Mouse (Mus musculus): ENCODE measurements around the gene Lamc1. TPM values are rescaled to one million over a fixed set of nuclear protein-coding genes. Genes with fewer than 3 reads are reported as not detected.

The Lamc1 gene
- polyA plus RNA-seq, 1 experiment, result 6.2 TPM

- TF ChIP-seq POLR2A (IDR thresholded peaks at IDR 0.05; ENCODE audit: control insufficient read depth, low read depth, low read length) (no peak), CTCF (IDR thresholded peaks at IDR 0.05; ENCODE audit: control insufficient read depth, insufficient read depth, insufficient replicate concordance, low read depth, low read length) (peak; percentile 14; the same call in 1 of the 2 replicates)
- H3K36me3 ChIP-seq (ENCODE audit: control insufficient read depth, insufficient read depth, low read length), result no peaks in the 10 kb centered on the region
- no peaks in the 10 kb centered on the region; the same call in 1 of the 2 replicates for H3K27me3 ChIP-seq (ENCODE audit: control insufficient read depth, insufficient read depth, low read length)
- H3K27ac ChIP-seq (ENCODE audit: control insufficient read depth, insufficient read depth, low read depth, low read length), result peak overlapping the region; percentile 59
- peak overlapping the region; percentile 94 for H3K4me3 ChIP-seq (ENCODE audit: control insufficient read depth, low read depth, low read length)
- peaks cover 8% of the 10 kb centered on the region for H3K4me1 ChIP-seq (ENCODE audit: control insufficient read depth, insufficient read depth, low read length)
Measured at GRCm38 (mm10) chr1:153331796-153332443, 666 bp downstream of the Lamc1 start.

- H3K4me3 ChIP-seq (ENCODE audit: control insufficient read depth, low read depth, low read length), result no peak overlapping the region
- H3K4me1 ChIP-seq (ENCODE audit: control insufficient read depth, insufficient read depth, low read length), result peaks cover 8% of the 10 kb centered on the region
- no peaks in the 10 kb centered on the region for H3K36me3 ChIP-seq (ENCODE audit: control insufficient read depth, insufficient read depth, low read length)
- TF ChIP-seq CTCF (IDR thresholded peaks at IDR 0.05; ENCODE audit: control insufficient read depth, insufficient read depth, insufficient replicate concordance, low read depth, low read length) (no peak), POLR2A (IDR thresholded peaks at IDR 0.05; ENCODE audit: control insufficient read depth, low read depth, low read length) (no peak)
- no peak overlapping the region for H3K27ac ChIP-seq (ENCODE audit: control insufficient read depth, insufficient read depth, low read depth, low read length)
- H3K27me3 ChIP-seq (ENCODE audit: control insufficient read depth, insufficient read depth, low read length), result no peaks in the 10 kb centered on the region; the same call in 1 of the 2 replicates
Measured at GRCm38 (mm10) chr1:153331206-153331605, 1.4 kb downstream of the Lamc1 start.

GRCm38 (mm10) chr1:153329306-153329705 lies 3.3 kb downstream of the Lamc1 start:
- no peak overlapping the region for H3K27ac ChIP-seq (ENCODE audit: control insufficient read depth, insufficient read depth, low read depth, low read length)
- H3K27me3 ChIP-seq (ENCODE audit: control insufficient read depth, insufficient read depth, low read length), result no peaks in the 10 kb centered on the region; the same call in 1 of the 2 replicates
- H3K4me1 ChIP-seq (ENCODE audit: control insufficient read depth, insufficient read depth, low read length), result peaks cover 8% of the 10 kb centered on the region
- no peak overlapping the region for H3K4me3 ChIP-seq (ENCODE audit: control insufficient read depth, low read depth, low read length)
- no peaks in the 10 kb centered on the region for H3K36me3 ChIP-seq (ENCODE audit: control insufficient read depth, insufficient read depth, low read length)
- TF ChIP-seq POLR2A (IDR thresholded peaks at IDR 0.05; ENCODE audit: control insufficient read depth, low read depth, low read length), result no peak
- no peak for TF ChIP-seq CTCF (IDR thresholded peaks at IDR 0.05; ENCODE audit: control insufficient read depth, insufficient read depth, insufficient replicate concordance, low read depth, low read length)

GRCm38 (mm10) chr1:153327063-153327462 lies 5.5 kb downstream of the Lamc1 start:
- Histone ChIP-seq H3K36me3 (ENCODE audit: control insufficient read depth, insufficient read depth, low read length) (no peaks in the 10 kb centered on the region), H3K4me1 (ENCODE audit: control insufficient read depth, insufficient read depth, low read length) (peaks cover 2% of the 10 kb centered on the region; the same call in 1 of the 2 replicates), H3K4me3 (ENCODE audit: control insufficient read depth, low read depth, low read length) (no peak overlapping the region), H3K27ac (ENCODE audit: control insufficient read depth, insufficient read depth, low read depth, low read length) (no peak overlapping the region), H3K27me3 (ENCODE audit: control insufficient read depth, insufficient read depth, low read length) (no peaks in the 10 kb centered on the region)
- no peak for TF ChIP-seq CTCF (IDR thresholded peaks at IDR 0.05; ENCODE audit: control insufficient read depth, insufficient read depth, insufficient replicate concordance, low read depth, low read length)
- no peak for TF ChIP-seq POLR2A (IDR thresholded peaks at IDR 0.05; ENCODE audit: control insufficient read depth, low read depth, low read length)

GRCm38 (mm10) chr1:153326226-153326625 lies 6.4 kb downstream of the Lamc1 start:
- no peaks in the 10 kb centered on the region for H3K4me1 ChIP-seq (ENCODE audit: control insufficient read depth, insufficient read depth, low read length)
- H3K27ac ChIP-seq (ENCODE audit: control insufficient read depth, insufficient read depth, low read depth, low read length), result no peak overlapping the region
- no peaks in the 10 kb centered on the region for H3K36me3 ChIP-seq (ENCODE audit: control insufficient read depth, insufficient read depth, low read length)
- TF ChIP-seq CTCF (IDR thresholded peaks at IDR 0.05; ENCODE audit: control insufficient read depth, insufficient read depth, insufficient replicate concordance, low read depth, low read length) (no peak), POLR2A (IDR thresholded peaks at IDR 0.05; ENCODE audit: control insufficient read depth, low read depth, low read length) (no peak)
- H3K4me3 ChIP-seq (ENCODE audit: control insufficient read depth, low read depth, low read length), result no peak overlapping the region
- H3K27me3 ChIP-seq (ENCODE audit: control insufficient read depth, insufficient read depth, low read length), result no peaks in the 10 kb centered on the region

GRCm38 (mm10) chr1:153321404-153321803 lies 11.2 kb downstream of the Lamc1 start:
- H3K4me3 ChIP-seq (ENCODE audit: control insufficient read depth, low read depth, low read length), result no peak overlapping the region
- TF ChIP-seq CTCF (IDR thresholded peaks at IDR 0.05; ENCODE audit: control insufficient read depth, insufficient read depth, insufficient replicate concordance, low read depth, low read length) (no peak), POLR2A (IDR thresholded peaks at IDR 0.05; ENCODE audit: control insufficient read depth, low read depth, low read length) (no peak)
- no peak overlapping the region for H3K27ac ChIP-seq (ENCODE audit: control insufficient read depth, insufficient read depth, low read depth, low read length)
- H3K36me3 ChIP-seq (ENCODE audit: control insufficient read depth, insufficient read depth, low read length), result no peaks in the 10 kb centered on the region
- no peaks in the 10 kb centered on the region for H3K4me1 ChIP-seq (ENCODE audit: control insufficient read depth, insufficient read depth, low read length)
- H3K27me3 ChIP-seq (ENCODE audit: control insufficient read depth, insufficient read depth, low read length), result no peaks in the 10 kb centered on the region

- no peak for TF ChIP-seq POLR2A (IDR thresholded peaks at IDR 0.05; ENCODE audit: control insufficient read depth, low read depth, low read length)
- no peak for TF ChIP-seq CTCF (IDR thresholded peaks at IDR 0.05; ENCODE audit: control insufficient read depth, insufficient read depth, insufficient replicate concordance, low read depth, low read length)
- no peaks in the 10 kb centered on the region for H3K27me3 ChIP-seq (ENCODE audit: control insufficient read depth, insufficient read depth, low read length)
- H3K27ac ChIP-seq (ENCODE audit: control insufficient read depth, insufficient read depth, low read depth, low read length), result no peak overlapping the region
- no peak overlapping the region for H3K4me3 ChIP-seq (ENCODE audit: control insufficient read depth, low read depth, low read length)
- H3K36me3 ChIP-seq (ENCODE audit: control insufficient read depth, insufficient read depth, low read length), result no peaks in the 10 kb centered on the region
- H3K4me1 ChIP-seq (ENCODE audit: control insufficient read depth, insufficient read depth, low read length), result no peaks in the 10 kb centered on the region
Measured at GRCm38 (mm10) chr1:153320554-153321147, 11.9 kb downstream of the Lamc1 start.

Data from testis, adult 2 months (tissue).